Mouse (Mus musculus) urinary bladder, postnatal 25 days (tissue): Measurements from ENCODE around the gene Meaf6.

Source experiments
- DNase-seq: peaks from one replicate; pipeline ENCODE4 v3.0.0; 2022; ENCODE audit warnings: low spot score

Gene Meaf6

GRCm38 (mm10) chr4:125084403-125085345 lies at the start of gene Meaf6:
Meaf6 (plus strand) TSS chr4:125085134.
- peak; percentile 97 for DNase-seq

- no peak for DNase-seq
Measured at GRCm38 (mm10) chr4:125044454-125044853, 40.5 kb upstream of the Meaf6 start.

- no peak for DNase-seq
Measured at GRCm38 (mm10) chr4:125055385-125055784, 29.5 kb upstream of the Meaf6 start.

GRCm38 (mm10) chr4:125056476-125056875 lies 28.5 kb upstream of the Meaf6 start:
- DNase-seq: no peak

GRCm38 (mm10) chr4:125057273-125057672 lies 27.7 kb upstream of the Meaf6 start:
- no peak for DNase-seq

- DNase-seq: no peak
Measured at GRCm38 (mm10) chr4:125058033-125058432, 26.9 kb upstream of the Meaf6 start.

- DNase-seq: peak; percentile 19
Measured at GRCm38 (mm10) chr4:125059025-125059424, 25.9 kb upstream of the Meaf6 start.

GRCm38 (mm10) chr4:125063829-125064228 lies 21.1 kb upstream of the Meaf6 start:
- no peak for DNase-seq

- DNase-seq: peak; percentile 55
Measured at GRCm38 (mm10) chr4:125065517-125066307, 19.2 kb upstream of the Meaf6 start, which contains the start of gene Dnali1. Dnali1 (minus strand) TSS chr4:125065703.

- DNase-seq: peak; percentile 89
Measured at GRCm38 (mm10) chr4:125066490-125067370, 18.2 kb upstream of the Meaf6 start, which contains the start of gene Snip1. Snip1 (plus strand) TSS chr4:125066672.

GRCm38 (mm10) chr4:125077700-125078099 lies 7.2 kb upstream of the Meaf6 start:
- no peak for DNase-seq

- no peak for DNase-seq
Measured at GRCm38 (mm10) chr4:125078698-125079097, 6.2 kb upstream of the Meaf6 start.

GRCm38 (mm10) chr4:125085346-125085841 lies 460 bp downstream of the Meaf6 start:
- no peak for DNase-seq

GRCm38 (mm10) chr4:125093031-125093430 lies 8.1 kb downstream of the Meaf6 start:
- no peak for DNase-seq

- no peak for DNase-seq
Measured at GRCm38 (mm10) chr4:125096066-125096465, 11.1 kb downstream of the Meaf6 start.

- DNase-seq: no peak
Measured at GRCm38 (mm10) chr4:125097412-125097811, 12.5 kb downstream of the Meaf6 start.

GRCm38 (mm10) chr4:125099458-125099857 lies 14.5 kb downstream of the Meaf6 start:
- DNase-seq: peak; percentile 82

- DNase-seq: no peak
Measured at GRCm38 (mm10) chr4:125101334-125101733, 16.4 kb downstream of the Meaf6 start.

GRCm38 (mm10) chr4:125105354-125105753 lies 20.4 kb downstream of the Meaf6 start:
- DNase-seq: no peak

- DNase-seq: peak; percentile 87
Measured at GRCm38 (mm10) chr4:125114638-125115037, 29.7 kb downstream of the Meaf6 start.

GRCm38 (mm10) chr4:125115081-125115480 lies 30.1 kb downstream of the Meaf6 start:
- DNase-seq: no peak
